ENCODE assay signal across 20 mouse cellular contexts in genomic region chr16:22351194-22351593, GRCm38 (mm10).
"Had no signal": no experiment of that assay in that cellular context is flagged by ENCODE, and none has a peak within 500 bp of the region (broad histone marks: within the 10 kb centered on the region; RNA-seq: fewer than 3 reads in every experiment).

No protein-coding gene starts in this region.

- H3K9ac ChIP-seq: liver, postnatal 0 days; lung, embryonic 15.5 days; midbrain, embryonic 12.5 days; neural tube, embryonic 13.5 days; neural tube, embryonic 15.5 days had no signal

- H3K4me1 ChIP-seq: lung, embryonic 15.5 days; neural tube, embryonic 13.5 days; neural tube, embryonic 15.5 days had no signal

- H3K27me3 ChIP-seq: lung, embryonic 15.5 days; midbrain, embryonic 12.5 days; neural tube, embryonic 13.5 days; neural tube, embryonic 15.5 days had no signal

- DNase-seq: liver, postnatal 0 days; lung, adult 2 months; lung, postnatal 14 days; lung, postnatal 36 days; midbrain, embryonic 14.5 days; retina, postnatal 1 day; right cerebral cortex, adult 18-20 months; right cerebral cortex, postnatal 14 days; thymus, adult 18-20 months; thymus, postnatal 14 days; thymus, postnatal 36 days had no signal

- ATAC-seq: liver, postnatal 0 days; lung, postnatal 0 days; midbrain, embryonic 16.5 days had no signal

- H3K4me3 ChIP-seq: lung, embryonic 15.5 days; midbrain, embryonic 10.5 days; midbrain, embryonic 12.5 days; myocyte; neural tube, embryonic 13.5 days; neural tube, embryonic 15.5 days had no signal

- H3K9me3 ChIP-seq: lung, embryonic 15.5 days; midbrain, embryonic 10.5 days; midbrain, embryonic 12.5 days; neural tube, embryonic 13.5 days; neural tube, embryonic 15.5 days had no signal

- H3K27ac ChIP-seq: lung, embryonic 15.5 days; macrophage; midbrain, embryonic 10.5 days; midbrain, embryonic 12.5 days; neural tube, embryonic 13.5 days; neural tube, embryonic 15.5 days had no signal

- H3K36me3 ChIP-seq: lung, embryonic 15.5 days; midbrain, embryonic 10.5 days; midbrain, embryonic 12.5 days; neural tube, embryonic 13.5 days; neural tube, embryonic 15.5 days had no signal
